Mouse (Mus musculus) stomach, embryonic 14.5 days (tissue): Measurements from ENCODE around the gene Cadm4. TPM values are rescaled to one million over a fixed set of nuclear protein-coding genes. Genes with fewer than 3 reads are reported as not detected.
A peak's percentile ranks its signal among the peaks of the same experiment; 100 is the strongest.

ENCODE experiments used
- ATAC-seq: fragments of 200-750 bp; cut with Nextera tagmentation; 2 replicates; pipeline ENCODE4 v1.8.0; 2017; ENCODE audit warnings: low read depth, moderate TSS enrichment; ENCODE audit not compliant: insufficient number of reproducible peaks, insufficient read depth, low FRiP score
- H3K27ac ChIP-seq: fragments of 300-500 bp; sonication (generic); 2 replicates; pipeline ENCODE4 v1.5.1; 2014; ENCODE audit warnings: mild to moderate bottlenecking, low read length, moderate library complexity, mixed read lengths
- H3K27me3 ChIP-seq: fragments of 300-500 bp; sonication (generic); 2 replicates; pipeline ENCODE4 v1.6.1; 2014; ENCODE audit warnings: low read length, control low read depth, mixed read lengths; ENCODE audit not compliant: control insufficient read depth, insufficient read depth
- H3K36me3 ChIP-seq: fragments of 300-500 bp; sonication (generic); 2 replicates; pipeline ENCODE4 v1.6.1; 2014; ENCODE audit warnings: mild to moderate bottlenecking, control low read depth, low read length, moderate library complexity, mixed read lengths; ENCODE audit not compliant: control insufficient read depth, insufficient read depth
- H3K4me1 ChIP-seq: fragments of 300-500 bp; sonication (generic); 2 replicates; pipeline ENCODE4 v1.6.1; 2014; ENCODE audit warnings: low read length, control low read depth, mixed read lengths; ENCODE audit not compliant: control insufficient read depth, insufficient read depth
- H3K4me2 ChIP-seq: fragments of 300-500 bp; sonication (generic); replicated peaks from 2 replicates; pipeline ENCODE4 v1.6.1; 2014; ENCODE audit warnings: low read depth, low read length, control low read depth
- H3K4me3 ChIP-seq: fragments of 300-500 bp; sonication (generic); 2 replicates; pipeline ENCODE4 v1.5.1; 2014; ENCODE audit warnings: low read depth, low read length, control low read depth
- H3K9ac ChIP-seq: fragments of 300-500 bp; sonication (generic); replicated peaks from 2 replicates; pipeline ENCODE4 v1.6.1; 2014; ENCODE audit warnings: low read depth, mild to moderate bottlenecking, control low read depth, low read length, moderate library complexity, mixed read lengths
- H3K9me3 ChIP-seq: fragments of 300-500 bp; sonication (generic); 2 replicates; pipeline ENCODE4 v1.6.1; 2016; ENCODE audit warnings: low read depth, low read length, control low read depth; ENCODE audit not compliant: control insufficient read depth
- WGBS: fragments of 180-500 bp; shearing (Covaris S2); extraction: QIAGEN DNeasy Blood & Tissue Kit; methylation state at CpG from one replicate; pipeline ENCODE4 v1.1.7; 2014; 5-methylcytosine and 5-hydroxymethylcytosine counted together
- polyA plus RNA-seq: library from polyadenylated mRNA; unstranded; fragments of >200 nt; fragmentation: Nextera tagmentation; extraction: Ambion mirVana; gene quantifications from 2 replicates; pipeline ENCODE4 v1.2.1, GENCODE M21; 2014

Cadm4 gene
- polyA plus RNA-seq, 1 experiment from 2014 or later: 1.5 TPM

GRCm38 (mm10) chr7:24446697-24447340 is 35.0 kb upstream of the Cadm4 start:
- no peak for ATAC-seq
- Histone ChIP-seq H3K36me3 (no peaks in the 10 kb centered on the region), H3K27me3 (no peaks in the 10 kb centered on the region), H3K9ac (no peak overlapping the region), H3K9me3 (no peaks in the 10 kb centered on the region), H3K27ac (no peak overlapping the region), H3K4me3 (no peak overlapping the region), H3K4me2 (no peak overlapping the region), H3K4me1 (no peaks in the 10 kb centered on the region)
- 59% methylated on average over 7 of the region's 7 CpGs for WGBS

GRCm38 (mm10) chr7:24448782-24449517 is 32.9 kb upstream of the Cadm4 start:
- H3K4me3 ChIP-seq: no peak overlapping the region
- H3K36me3 ChIP-seq: no peaks in the 10 kb centered on the region
- 58% methylated on average over 14 of the region's 14 CpGs for WGBS
- peak; percentile 42; the same call in 1 of the 2 replicates for ATAC-seq
- no peak overlapping the region for H3K27ac ChIP-seq
- 0 out of 2 replicates have a peak, but pooled peaks cover 3% of the 10 kb centered on the region for H3K4me1 ChIP-seq
- no peaks in the 10 kb centered on the region for H3K27me3 ChIP-seq
- no peak overlapping the region for H3K9ac ChIP-seq
- no peak overlapping the region for H3K4me2 ChIP-seq
- no peaks in the 10 kb centered on the region for H3K9me3 ChIP-seq

- Histone ChIP-seq H3K4me1 (0 out of 2 replicates have a peak, but pooled peaks cover 3% of the 10 kb centered on the region), H3K4me2 (no peak overlapping the region), H3K36me3 (no peaks in the 10 kb centered on the region), H3K4me3 (no peak overlapping the region), H3K9ac (no peak overlapping the region), H3K27ac (no peak overlapping the region), H3K9me3 (no peaks in the 10 kb centered on the region), H3K27me3 (no peaks in the 10 kb centered on the region)
- 58% methylated on average over 9 of the region's 9 CpGs for WGBS
- no peak for ATAC-seq
These were observed 31.2 kb upstream of the Cadm4 start for GRCm38 (mm10) chr7:24450585-24451017.

GRCm38 (mm10) chr7:24451855-24452311 is 29.9 kb upstream of the Cadm4 start, which contains the start of gene Irgc1:
Gene Irgc1 (minus strand): TSS chr7:24452297.
- Histone ChIP-seq H3K4me2 (no peak within 1 kb of the TSS), H3K4me3 (no peak within 1 kb of the TSS), H3K9ac (no peak within 1 kb of the TSS), H3K9me3 (no peaks in the 10 kb centered on the region), H3K27me3 (no peaks in the 10 kb centered on the region), H3K4me1 (0 out of 2 replicates have a peak, but pooled peaks cover 3% of the 10 kb centered on the region), H3K36me3 (no peaks in the 10 kb centered on the region), H3K27ac (no peak within 1 kb of the TSS)
- no peak for ATAC-seq
- 75% methylated on average over 9 of the region's 9 CpGs for WGBS

GRCm38 (mm10) chr7:24454199-24454598 is 27.6 kb upstream of the Cadm4 start:
- Histone ChIP-seq H3K9ac (no peak overlapping the region), H3K9me3 (no peaks in the 10 kb centered on the region), H3K4me2 (no peak overlapping the region), H3K4me3 (no peak overlapping the region), H3K27me3 (no peaks in the 10 kb centered on the region), H3K27ac (no peak overlapping the region), H3K4me1 (0 out of 2 replicates have a peak, but pooled peaks cover 3% of the 10 kb centered on the region), H3K36me3 (no peaks in the 10 kb centered on the region)
- ATAC-seq: no peak
- WGBS: 80% methylated on average over 2 of the region's 2 CpGs

GRCm38 (mm10) chr7:24455726-24456125 is 26.1 kb upstream of the Cadm4 start:
- WGBS: 80% methylated on average over 5 of the region's 5 CpGs
- H3K36me3 ChIP-seq: no peaks in the 10 kb centered on the region
- H3K4me2 ChIP-seq: no peak overlapping the region
- no peak overlapping the region for H3K27ac ChIP-seq
- ATAC-seq: no peak
- no peak overlapping the region for H3K4me3 ChIP-seq
- no peaks in the 10 kb centered on the region for H3K27me3 ChIP-seq
- 0 out of 2 replicates have a peak, but pooled peaks cover 3% of the 10 kb centered on the region for H3K4me1 ChIP-seq
- no peak overlapping the region for H3K9ac ChIP-seq
- no peaks in the 10 kb centered on the region for H3K9me3 ChIP-seq

- Histone ChIP-seq H3K4me1 (peaks cover 9% of the 10 kb centered on the region; the same call in 1 of the 2 replicates), H3K4me3 (no peak overlapping the region), H3K9ac (no peak overlapping the region), H3K36me3 (no peaks in the 10 kb centered on the region), H3K4me2 (no peak overlapping the region), H3K27me3 (no peaks in the 10 kb centered on the region), H3K9me3 (no peaks in the 10 kb centered on the region), H3K27ac (no peak overlapping the region)
- no peak for ATAC-seq
- whole genome bisulfite sequencing: 57% methylated on average over 10 of the region's 10 CpGs
These were observed 24.0 kb upstream of the Cadm4 start for GRCm38 (mm10) chr7:24457726-24458370.

GRCm38 (mm10) chr7:24459440-24459839 is 22.4 kb upstream of the Cadm4 start:
- no peaks in the 10 kb centered on the region for H3K9me3 ChIP-seq
- no peak overlapping the region for H3K4me3 ChIP-seq
- WGBS: 74% methylated on average over 5 of the region's 5 CpGs
- peaks cover 13% of the 10 kb centered on the region; the same call in 1 of the 2 replicates for H3K4me1 ChIP-seq
- no peaks in the 10 kb centered on the region for H3K36me3 ChIP-seq
- H3K9ac ChIP-seq: no peak overlapping the region
- peak; percentile 47; the same call in 1 of the 2 replicates for ATAC-seq
- H3K4me2 ChIP-seq: no peak overlapping the region
- H3K27me3 ChIP-seq: no peaks in the 10 kb centered on the region
- H3K27ac ChIP-seq: peak overlapping the region; percentile 48; the same call in 1 of the 2 replicates
